Mouse (Mus musculus) testis, adult 2 months (tissue): Measurements from ENCODE around the gene Mon2. TPM values are rescaled to one million over a fixed set of nuclear protein-coding genes. Genes with fewer than 3 reads are reported as not detected.

Source experiments
- H3K27ac ChIP-seq: fragments of 200-500 bp; 2 replicates; pipeline ENCODE4 v1.5.1; 2012; ENCODE audit warnings: low read depth, low read length; ENCODE audit not compliant: control insufficient read depth, insufficient read depth
- H3K27me3 ChIP-seq: fragments of 200-500 bp; 2 replicates; pipeline ENCODE4 v1.6.1; 2012; ENCODE audit warnings: mild to moderate bottlenecking, low read length, moderate library complexity; ENCODE audit not compliant: control insufficient read depth, insufficient read depth
- H3K36me3 ChIP-seq: fragments of 200-500 bp; 2 replicates; pipeline ENCODE4 v1.6.1; 2012; ENCODE audit warnings: mild to moderate bottlenecking, low read length; ENCODE audit not compliant: control insufficient read depth, insufficient read depth
- H3K4me1 ChIP-seq: fragments of 200-500 bp; 2 replicates; pipeline ENCODE4 v1.6.1; 2012; ENCODE audit warnings: low read length; ENCODE audit not compliant: control insufficient read depth, insufficient read depth
- H3K4me3 ChIP-seq: fragments of 200-500 bp; 2 replicates; pipeline ENCODE4 v1.5.1; 2012; ENCODE audit warnings: low read depth, mild to moderate bottlenecking, low read length, moderate library complexity, mixed read lengths; ENCODE audit not compliant: control insufficient read depth
- CTCF ChIP-seq: fragments of 200-500 bp; IDR thresholded peaks from 2 replicates; pipeline ENCODE4 v1.5.1; 2012; ENCODE audit warnings: low read depth, mild to moderate bottlenecking, inconsistent platforms, low read length, moderate library complexity; ENCODE audit not compliant: control insufficient read depth, insufficient read depth, insufficient replicate concordance
- POLR2A ChIP-seq: fragments of 200-500 bp; IDR thresholded peaks from 2 replicates; pipeline ENCODE4 v1.6.1; 2012; ENCODE audit warnings: low read depth, mild to moderate bottlenecking, inconsistent platforms, low read length, moderate library complexity; ENCODE audit not compliant: control insufficient read depth
- polyA plus RNA-seq: library from polyadenylated mRNA; depleted of rRNA; stranded (reverse); fragments of >200 nt; gene quantifications from 2 replicates; pipeline ENCODE4 v1.2.3, GENCODE M21; 2012

Mon2 gene
- polyA plus RNA-seq, 1 experiment: 17.0 TPM

GRCm38 (mm10) chr10:123057082-123057481 is 19.2 kb downstream of the Mon2 start:
- H3K4me1 ChIP-seq: no peaks in the 10 kb centered on the region
- no peak overlapping the region for H3K27ac ChIP-seq
- H3K36me3 ChIP-seq: no peaks in the 10 kb centered on the region
- no peaks in the 10 kb centered on the region for H3K27me3 ChIP-seq
- TF ChIP-seq CTCF: no peak
- no peak for TF ChIP-seq POLR2A
- H3K4me3 ChIP-seq: no peak overlapping the region

GRCm38 (mm10) chr10:123056463-123056862 is 19.8 kb downstream of the Mon2 start:
- Histone ChIP-seq H3K27ac (no peak overlapping the region), H3K4me3 (no peak overlapping the region), H3K4me1 (no peaks in the 10 kb centered on the region), H3K27me3 (no peaks in the 10 kb centered on the region), H3K36me3 (no peaks in the 10 kb centered on the region)
- TF ChIP-seq CTCF: no peak
- no peak for TF ChIP-seq POLR2A

GRCm38 (mm10) chr10:123055205-123056000 is 20.9 kb downstream of the Mon2 start:
- TF ChIP-seq CTCF (no peak), POLR2A (no peak)
- H3K36me3 ChIP-seq: peaks cover 1% of the 10 kb centered on the region; the same call in 1 of the 2 replicates
- no peaks in the 10 kb centered on the region for H3K27me3 ChIP-seq
- H3K4me1 ChIP-seq: no peaks in the 10 kb centered on the region
- no peak overlapping the region for H3K4me3 ChIP-seq
- no peak overlapping the region for H3K27ac ChIP-seq

GRCm38 (mm10) chr10:123053557-123053956 is 22.7 kb downstream of the Mon2 start:
- no peak overlapping the region for H3K4me3 ChIP-seq
- no peak overlapping the region for H3K27ac ChIP-seq
- no peaks in the 10 kb centered on the region for H3K27me3 ChIP-seq
- TF ChIP-seq CTCF (no peak), POLR2A (no peak)
- H3K4me1 ChIP-seq: no peaks in the 10 kb centered on the region
- peaks cover 1% of the 10 kb centered on the region; the same call in 1 of the 2 replicates for H3K36me3 ChIP-seq

- H3K27me3 ChIP-seq: no peaks in the 10 kb centered on the region
- H3K4me1 ChIP-seq: no peaks in the 10 kb centered on the region
- H3K27ac ChIP-seq: no peak overlapping the region
- TF ChIP-seq CTCF: no peak
- H3K36me3 ChIP-seq: peaks cover 1% of the 10 kb centered on the region; the same call in 1 of the 2 replicates
- H3K4me3 ChIP-seq: no peak overlapping the region
These were observed 24.3 kb downstream of the Mon2 start for GRCm38 (mm10) chr10:123052021-123052420.

- no peak overlapping the region for H3K4me3 ChIP-seq
- no peaks in the 10 kb centered on the region for H3K4me1 ChIP-seq
- H3K27me3 ChIP-seq: no peaks in the 10 kb centered on the region
- no peak overlapping the region for H3K27ac ChIP-seq
- H3K36me3 ChIP-seq: peaks cover 1% of the 10 kb centered on the region; the same call in 1 of the 2 replicates
- TF ChIP-seq POLR2A (no peak), CTCF (no peak)
These were observed 27.6 kb downstream of the Mon2 start for GRCm38 (mm10) chr10:123048730-123049129.

- no peak for TF ChIP-seq POLR2A
- Histone ChIP-seq H3K27ac (no peak overlapping the region), H3K4me1 (no peaks in the 10 kb centered on the region), H3K4me3 (no peak overlapping the region), H3K27me3 (no peaks in the 10 kb centered on the region), H3K36me3 (peaks cover 3% of the 10 kb centered on the region; the same call in 1 of the 2 replicates)
These were observed 36.4 kb downstream of the Mon2 start for GRCm38 (mm10) chr10:123039936-123040335.

GRCm38 (mm10) chr10:123032078-123032646 is 44.1 kb downstream of the Mon2 start:
- Histone ChIP-seq H3K27me3 (no peaks in the 10 kb centered on the region), H3K27ac (no peak overlapping the region), H3K4me1 (no peaks in the 10 kb centered on the region), H3K36me3 (no peaks in the 10 kb centered on the region; the same call in none of the 2 replicates), H3K4me3 (no peak overlapping the region)
- TF ChIP-seq CTCF: no peak
- no peak for TF ChIP-seq POLR2A
